Mouse (Mus musculus) neural tube, embryonic 11.5 days (tissue): ENCODE results near the gene Dock2. TPM values are rescaled to one million over a fixed set of nuclear protein-coding genes. Genes with fewer than 3 reads are reported as not detected.

Experiments used
- ATAC-seq: fragments of 200-750 bp; cut with Nextera tagmentation; 2 replicates; pipeline ENCODE4 v1.8.0; 2017; ENCODE audit warnings: moderate number of reproducible peaks, mild to moderate bottlenecking, moderate TSS enrichment, moderate library complexity; ENCODE audit not compliant: insufficient read depth, low FRiP score, low TSS enrichment
- DNase-seq: peaks from one replicate; pipeline ENCODE4 v3.0.0-alpha.2; 2015; ENCODE audit warnings: low spot score
- H3K27ac ChIP-seq: fragments of 300-500 bp; sonication (generic); 2 replicates; pipeline ENCODE4 v1.5.1; 2014; ENCODE audit warnings: low read depth, mild to moderate bottlenecking, low read length
- H3K27me3 ChIP-seq: fragments of 300-500 bp; sonication (generic); 2 replicates; pipeline ENCODE4 v1.6.1; 2014; ENCODE audit warnings: mild to moderate bottlenecking, low read length, mixed read lengths; ENCODE audit not compliant: control insufficient read depth, insufficient read depth
- H3K36me3 ChIP-seq: fragments of 300-500 bp; sonication (generic); 2 replicates; pipeline ENCODE4 v1.6.1; 2014; ENCODE audit warnings: mild to moderate bottlenecking, low read length, moderate library complexity, mixed read lengths; ENCODE audit not compliant: control insufficient read depth, insufficient read depth
- H3K4me1 ChIP-seq: fragments of 300-500 bp; sonication (generic); 2 replicates; pipeline ENCODE4 v1.6.1; 2014; ENCODE audit warnings: low read length, mixed read lengths; ENCODE audit not compliant: control insufficient read depth, insufficient read depth
- H3K4me2 ChIP-seq: fragments of 300-500 bp; sonication (generic); 2 replicates; pipeline ENCODE4 v1.6.1; 2014; ENCODE audit warnings: low read depth, mild to moderate bottlenecking, moderate library complexity
- H3K4me3 ChIP-seq: fragments of 300-500 bp; sonication (generic); 2 replicates; pipeline ENCODE4 v1.5.1; 2014; ENCODE audit warnings: low read depth, low read length
- H3K9ac ChIP-seq: fragments of 300-500 bp; sonication (generic); 2 replicates; pipeline ENCODE4 v1.6.1; 2014; ENCODE audit warnings: mild to moderate bottlenecking, low read length
- H3K9me3 ChIP-seq: fragments of 300-500 bp; sonication (generic); 2 replicates; pipeline ENCODE4 v1.6.1; 2016; ENCODE audit warnings: low read length; ENCODE audit not compliant: control insufficient read depth
- WGBS: fragments of 180-500 bp; shearing (Covaris S2); extraction: QIAGEN DNeasy Blood & Tissue Kit; methylation state at CpG from one replicate; pipeline ENCODE4 v1.1.7; 2014; 5-methylcytosine and 5-hydroxymethylcytosine counted together
- polyA plus RNA-seq: library from polyadenylated mRNA; unstranded; fragments of >200 nt; fragmentation: Nextera tagmentation; extraction: Ambion mirVana; gene quantifications from 2 replicates; pipeline ENCODE4 v1.2.1, GENCODE M21; 2014

The Dock2 gene
- polyA plus RNA-seq, 1 experiment from 2014 or later: 0.82 TPM

- H3K27me3 ChIP-seq: no peaks in the 10 kb centered on the region
- no peak overlapping the region for H3K27ac ChIP-seq
- 56% methylated on average over 6 of the region's 6 CpGs for WGBS
- 0 out of 2 replicates have a peak, but pooled peaks cover 4% of the 10 kb centered on the region for H3K4me1 ChIP-seq
- DNase-seq (no peak), ATAC-seq (no peak)
- no peak overlapping the region for H3K9ac ChIP-seq
- no peaks in the 10 kb centered on the region for H3K9me3 ChIP-seq
- no peak overlapping the region for H3K4me3 ChIP-seq
- H3K36me3 ChIP-seq: no peaks in the 10 kb centered on the region
- no peak overlapping the region for H3K4me2 ChIP-seq
These were observed 362.6 kb downstream of the Dock2 start for GRCm38 (mm10) chr11:34421061-34421460.

- WGBS: 78% methylated on average over 3 of the region's 3 CpGs
- Histone ChIP-seq H3K4me3 (no peak overlapping the region), H3K4me1 (0 out of 2 replicates have a peak, but pooled peaks cover 4% of the 10 kb centered on the region), H3K27me3 (no peaks in the 10 kb centered on the region), H3K36me3 (no peaks in the 10 kb centered on the region), H3K4me2 (no peak overlapping the region), H3K27ac (no peak overlapping the region), H3K9ac (no peak overlapping the region), H3K9me3 (no peaks in the 10 kb centered on the region)
- DNase-seq (no peak), ATAC-seq (0 out of 2 replicates have a peak, but pooled peaks have one; percentile 13)
These were observed 367.1 kb downstream of the Dock2 start for GRCm38 (mm10) chr11:34416619-34416979.

- no peaks in the 10 kb centered on the region for H3K27me3 ChIP-seq
- ATAC-seq: peak; percentile 39; the same call in 1 of the 2 replicates
- DNase-seq: no peak
- no peak overlapping the region for H3K4me3 ChIP-seq
- H3K4me2 ChIP-seq: no peak overlapping the region
- H3K27ac ChIP-seq: no peak overlapping the region
- no peaks in the 10 kb centered on the region for H3K36me3 ChIP-seq
- H3K9ac ChIP-seq: no peak overlapping the region
- no peaks in the 10 kb centered on the region for H3K9me3 ChIP-seq
- H3K4me1 ChIP-seq: 0 out of 2 replicates have a peak, but pooled peaks cover 4% of the 10 kb centered on the region
- 42% methylated on average over 9 of the region's 9 CpGs for WGBS
These were observed 367.6 kb downstream of the Dock2 start for GRCm38 (mm10) chr11:34415884-34416618.

GRCm38 (mm10) chr11:34406850-34407249 lies 376.8 kb downstream of the Dock2 start:
- Histone ChIP-seq H3K27ac (no peak overlapping the region), H3K4me3 (no peak overlapping the region), H3K9me3 (no peaks in the 10 kb centered on the region), H3K27me3 (no peaks in the 10 kb centered on the region), H3K9ac (no peak overlapping the region), H3K36me3 (no peaks in the 10 kb centered on the region), H3K4me2 (no peak overlapping the region), H3K4me1 (no peaks in the 10 kb centered on the region)
- no peak for DNase-seq
- no peak for ATAC-seq
- WGBS: 68% methylated on average over 5 of the region's 5 CpGs

GRCm38 (mm10) chr11:34406309-34406708 lies 377.4 kb downstream of the Dock2 start:
- Histone ChIP-seq H3K9me3 (no peaks in the 10 kb centered on the region), H3K36me3 (no peaks in the 10 kb centered on the region), H3K4me2 (no peak overlapping the region), H3K4me3 (no peak overlapping the region), H3K27me3 (no peaks in the 10 kb centered on the region), H3K4me1 (no peaks in the 10 kb centered on the region), H3K9ac (no peak overlapping the region), H3K27ac (no peak overlapping the region)
- ATAC-seq: no peak
- no peak for DNase-seq
- 60% methylated on average over 8 of the region's 8 CpGs for WGBS

- H3K27ac ChIP-seq: no peak overlapping the region
- no peaks in the 10 kb centered on the region for H3K9me3 ChIP-seq
- H3K4me2 ChIP-seq: no peak overlapping the region
- no peak overlapping the region for H3K4me3 ChIP-seq
- ATAC-seq (no peak), DNase-seq (no peak)
- H3K9ac ChIP-seq: no peak overlapping the region
- no peaks in the 10 kb centered on the region for H3K36me3 ChIP-seq
- WGBS: 91% methylated on average over 1 of the region's 1 CpGs
- H3K4me1 ChIP-seq: no peaks in the 10 kb centered on the region
- H3K27me3 ChIP-seq: no peaks in the 10 kb centered on the region
These were observed 378.4 kb downstream of the Dock2 start for GRCm38 (mm10) chr11:34405311-34405710.

- DNase-seq (no peak), ATAC-seq (no peak)
- Histone ChIP-seq H3K9me3 (no peaks in the 10 kb centered on the region), H3K27ac (no peak overlapping the region), H3K4me2 (no peak overlapping the region), H3K27me3 (no peaks in the 10 kb centered on the region), H3K36me3 (no peaks in the 10 kb centered on the region), H3K9ac (no peak overlapping the region), H3K4me3 (no peak overlapping the region), H3K4me1 (no peaks in the 10 kb centered on the region)
- 67% methylated on average over 8 of the region's 8 CpGs for WGBS
These were observed 382.3 kb downstream of the Dock2 start for GRCm38 (mm10) chr11:34401343-34401742.

GRCm38 (mm10) chr11:34398555-34398954 lies 385.1 kb downstream of the Dock2 start:
- ATAC-seq (no peak), DNase-seq (no peak)
- H3K4me2 ChIP-seq: no peak overlapping the region
- H3K27ac ChIP-seq: no peak overlapping the region
- no peak overlapping the region for H3K9ac ChIP-seq
- no peaks in the 10 kb centered on the region for H3K9me3 ChIP-seq
- 93% methylated on average over 2 of the region's 2 CpGs for WGBS
- no peaks in the 10 kb centered on the region for H3K36me3 ChIP-seq
- no peaks in the 10 kb centered on the region for H3K4me1 ChIP-seq
- no peak overlapping the region for H3K4me3 ChIP-seq
- H3K27me3 ChIP-seq: no peaks in the 10 kb centered on the region

- no peaks in the 10 kb centered on the region for H3K27me3 ChIP-seq
- no peaks in the 10 kb centered on the region for H3K4me1 ChIP-seq
- no peak for ATAC-seq
- no peaks in the 10 kb centered on the region for H3K36me3 ChIP-seq
- WGBS: 89% methylated on average over 5 of the region's 5 CpGs
- H3K27ac ChIP-seq: no peak overlapping the region
- no peak for DNase-seq
- no peak overlapping the region for H3K9ac ChIP-seq
- no peaks in the 10 kb centered on the region for H3K9me3 ChIP-seq
- no peak overlapping the region for H3K4me2 ChIP-seq
- H3K4me3 ChIP-seq: no peak overlapping the region
These were observed 386.0 kb downstream of the Dock2 start for GRCm38 (mm10) chr11:34397661-34398060.
